Mouse (Mus musculus) embryonic facial prominence, embryonic 11.5 days (tissue): ENCODE measurements at regions not wholly inside any gene's neighbourhood (a gene's known extent, or its start where the extent isn't known, plus 50 kb on each side); places are given as distances from the start of the nearest gene placed in this dataset.
A peak's percentile ranks its signal among the peaks of the same experiment; 100 is the strongest.

Source experiments
- ATAC-seq: fragments of 200-750 bp; cut with Nextera tagmentation; replicated peaks from 2 replicates; pipeline ENCODE4 v1.8.0; 2017; ENCODE audit warnings: low read depth; ENCODE audit not compliant: insufficient number of reproducible peaks, low FRiP score, low TSS enrichment
- DNase-seq: peaks from one replicate; pipeline ENCODE4 v3.0.0-alpha.2; 2015; ENCODE audit warnings: low spot score
- H3K27ac ChIP-seq: fragments of 300-500 bp; sonication (generic); replicated peaks from 2 replicates; pipeline ENCODE4 v1.5.1; 2014; ENCODE audit warnings: mild to moderate bottlenecking, low read depth, low read length, control low read depth
- H3K27me3 ChIP-seq: fragments of 300-500 bp; sonication (generic); 2 replicates; pipeline ENCODE4 v1.6.1; 2014; ENCODE audit warnings: mild to moderate bottlenecking, low read length, moderate library complexity, mixed read lengths; ENCODE audit not compliant: control insufficient read depth, insufficient read depth
- H3K36me3 ChIP-seq: fragments of 300-500 bp; sonication (generic); replicated peaks from 2 replicates; pipeline ENCODE4 v1.6.1; 2014; ENCODE audit warnings: low read depth, mild to moderate bottlenecking, low read length, moderate library complexity, mixed read lengths; ENCODE audit not compliant: control insufficient read depth, insufficient read depth
- H3K4me1 ChIP-seq: fragments of 300-500 bp; sonication (generic); 2 replicates; pipeline ENCODE4 v1.6.1; 2014; ENCODE audit warnings: low read length, mixed read lengths; ENCODE audit not compliant: control insufficient read depth, insufficient read depth
- H3K4me2 ChIP-seq: fragments of 300-500 bp; sonication (generic); 2 replicates; pipeline ENCODE4 v1.6.1; 2014; ENCODE audit warnings: low read depth, mild to moderate bottlenecking, control low read depth, low read length, moderate library complexity
- H3K4me3 ChIP-seq: fragments of 300-500 bp; sonication (generic); 2 replicates; pipeline ENCODE4 v1.5.1; 2014; ENCODE audit warnings: low read depth, low read length, control low read depth
- H3K9ac ChIP-seq: fragments of 300-500 bp; sonication (generic); replicated peaks from 2 replicates; pipeline ENCODE4 v1.6.1; 2014; ENCODE audit warnings: mild to moderate bottlenecking, control low read depth, low read length
- H3K9me3 ChIP-seq: fragments of 300-500 bp; sonication (generic); replicated peaks from 2 replicates; pipeline ENCODE4 v1.6.1; 2016; ENCODE audit warnings: mild to moderate bottlenecking, low read length, inconsistent platforms, mixed read lengths; ENCODE audit not compliant: control insufficient read depth
- WGBS: fragments of 180-500 bp; shearing (Covaris S2); extraction: QIAGEN DNeasy Blood & Tissue Kit; methylation state at CpG from one replicate; pipeline ENCODE4 v1.1.7; 2014; 5-methylcytosine and 5-hydroxymethylcytosine counted together

DNA sequence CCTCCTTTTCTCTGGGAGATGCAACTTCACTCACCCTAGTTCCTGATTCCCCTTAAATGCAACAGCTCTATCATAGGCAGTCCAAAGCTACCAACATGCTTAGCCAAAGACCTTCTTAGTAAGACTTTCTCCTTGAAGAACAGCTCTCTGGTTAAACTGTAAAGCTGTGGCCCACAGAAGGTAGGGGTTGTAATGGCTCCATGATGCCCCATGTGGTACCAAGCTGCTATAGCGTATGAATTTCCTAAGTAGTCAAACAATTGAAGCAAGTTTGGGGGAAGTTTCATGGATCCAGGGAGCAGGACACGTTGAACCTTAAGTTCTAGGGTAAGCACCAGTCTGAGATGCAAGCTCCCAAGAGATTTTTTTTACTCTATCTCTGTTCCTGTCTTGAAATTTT lies 236.1 kb upstream of the Irx5 start:
- Histone ChIP-seq H3K9ac (no peak overlapping the region), H3K4me3 (no peak overlapping the region), H3K9me3 (no peaks in the 10 kb centered on the region), H3K4me2 (no peak overlapping the region), H3K36me3 (no peaks in the 10 kb centered on the region), H3K4me1 (no peaks in the 10 kb centered on the region), H3K27ac (no peak overlapping the region), H3K27me3 (no peaks in the 10 kb centered on the region; the same call in 1 of the 2 replicates)
- WGBS: 47% methylated on average over 2 of the region's 2 CpGs
- ATAC-seq (no peak), DNase-seq (peak; percentile 42)

DNA sequence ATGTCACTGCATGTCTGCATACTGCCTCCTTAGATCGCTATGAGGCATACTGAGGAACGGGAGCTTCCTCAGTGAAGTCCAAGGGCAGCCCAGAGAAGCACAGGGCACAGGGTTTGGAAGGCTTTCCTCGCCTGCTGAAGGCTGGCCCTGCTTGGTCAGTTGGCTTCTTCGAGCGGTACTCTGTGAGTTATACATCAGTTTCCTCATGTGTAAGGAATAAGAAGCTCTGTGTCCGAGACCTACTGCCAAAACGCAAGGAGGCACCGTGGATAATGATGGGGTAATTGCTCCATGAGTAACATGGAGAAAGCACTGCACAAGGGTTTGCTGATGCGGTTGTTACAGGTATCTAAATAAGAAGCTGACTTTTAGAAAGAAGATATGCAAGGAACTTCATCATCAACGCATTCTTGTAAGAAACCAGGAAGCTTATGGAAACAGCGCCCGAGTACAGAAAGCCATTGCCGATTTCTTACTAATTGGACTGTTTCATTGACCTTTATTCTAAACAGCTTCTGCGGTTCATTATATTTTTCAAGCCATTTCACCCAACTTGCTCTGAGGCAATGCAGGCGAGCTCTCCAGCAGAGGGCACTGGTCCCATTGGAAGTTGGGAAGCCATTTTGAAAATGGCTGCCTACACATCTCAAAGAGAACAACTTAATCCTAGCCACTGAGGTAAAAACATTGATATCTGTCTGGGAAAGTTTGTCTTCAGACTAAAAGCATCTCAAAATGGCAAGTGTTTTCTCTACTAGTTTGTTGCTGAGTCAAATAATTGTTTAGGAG lies 241.8 kb upstream of the Irx5 start:
- Histone ChIP-seq H3K9ac (no peak overlapping the region), H3K27ac (peak overlapping the region; percentile 72), H3K4me1 (peaks cover 2% of the 10 kb centered on the region; the same call in 1 of the 2 replicates), H3K4me3 (no peak overlapping the region), H3K36me3 (no peaks in the 10 kb centered on the region), H3K9me3 (no peaks in the 10 kb centered on the region), H3K4me2 (no peak overlapping the region), H3K27me3 (no peaks in the 10 kb centered on the region; the same call in 1 of the 2 replicates)
- ATAC-seq (no peak), DNase-seq (peak; percentile 39)
- WGBS: 75% methylated on average over 15 of the region's 15 CpGs

DNA sequence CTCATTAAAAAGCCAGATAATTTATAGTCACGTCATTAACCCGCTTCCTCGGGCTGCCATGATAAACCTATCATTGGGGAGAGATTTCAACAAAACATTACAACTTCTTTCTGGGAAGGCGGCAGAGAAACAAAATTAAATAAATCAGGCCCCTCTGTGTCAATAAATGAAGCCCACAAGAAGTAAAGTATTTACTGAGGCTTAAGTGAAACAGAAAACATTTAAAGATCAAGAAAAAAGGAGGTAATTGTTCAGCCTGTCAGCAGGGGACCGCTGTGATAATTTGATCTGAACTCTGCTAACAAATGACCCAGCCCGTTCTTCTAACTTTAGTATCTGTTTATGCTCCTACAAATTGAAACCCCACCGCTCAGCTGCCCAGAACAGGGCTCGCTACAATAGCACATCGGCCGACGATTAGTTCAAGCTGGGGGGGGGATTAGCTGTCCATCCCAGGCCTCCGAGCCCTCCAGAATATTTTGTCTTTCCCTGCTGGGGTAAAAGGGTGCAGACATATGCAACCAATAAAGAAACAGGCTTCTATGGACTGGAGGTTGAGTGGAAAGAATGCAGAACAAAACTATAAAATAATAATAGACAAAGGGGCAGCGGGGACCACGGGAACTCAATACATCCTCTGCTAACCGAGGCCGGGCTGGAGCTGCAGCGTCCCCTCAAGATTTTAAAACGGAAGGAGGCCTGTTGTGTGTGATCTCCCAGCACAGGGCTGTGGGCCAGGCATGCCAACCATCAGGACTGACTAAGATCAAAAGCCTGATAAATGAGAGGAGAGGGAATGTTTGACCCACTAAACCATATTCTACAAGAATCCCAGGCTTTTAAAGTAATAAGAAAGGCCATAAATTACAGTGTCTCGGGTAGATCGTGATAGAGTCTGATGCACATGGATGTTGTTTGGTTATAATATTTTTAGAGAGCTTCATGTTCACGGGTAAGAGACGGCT lies 242.8 kb upstream of the Irx5 start:
- H3K4me1 ChIP-seq: peaks cover 2% of the 10 kb centered on the region; the same call in 1 of the 2 replicates
- peak overlapping the region; percentile 72; the same call in 1 of the 2 replicates for H3K27ac ChIP-seq
- H3K36me3 ChIP-seq: no peaks in the 10 kb centered on the region
- H3K4me3 ChIP-seq: no peak overlapping the region
- ATAC-seq (peak; percentile 83; the same call in 1 of the 2 replicates), DNase-seq (peak; percentile 82)
- 0 out of 2 replicates have a peak overlapping the region, but pooled peaks have one; percentile 0 for H3K4me2 ChIP-seq
- H3K27me3 ChIP-seq: no peaks in the 10 kb centered on the region; the same call in 1 of the 2 replicates
- H3K9me3 ChIP-seq: no peaks in the 10 kb centered on the region
- no peak overlapping the region for H3K9ac ChIP-seq
- 11% methylated on average over 22 of the region's 22 CpGs for WGBS

DNA sequence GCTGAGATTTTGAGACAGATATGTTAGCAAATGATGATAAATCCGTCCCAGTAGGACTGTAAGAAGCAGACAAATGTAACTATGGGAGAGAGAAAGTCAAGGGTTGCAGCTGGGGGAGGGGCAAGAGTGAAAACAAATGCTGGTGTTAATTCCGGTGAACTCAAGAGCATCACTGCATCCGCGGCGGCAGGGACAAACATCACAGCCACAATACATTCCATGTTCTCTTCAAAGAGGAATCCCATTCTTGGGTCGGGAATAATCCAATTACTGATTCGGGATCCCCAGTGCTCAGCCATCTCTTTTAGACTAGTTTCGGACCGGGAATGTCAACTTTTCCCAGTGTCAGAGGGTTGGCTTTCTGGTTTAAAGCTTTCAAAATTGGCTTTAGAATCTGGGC lies 243.5 kb upstream of the Irx5 start:
- Histone ChIP-seq H3K4me3 (no peak overlapping the region), H3K27ac (no peak overlapping the region; the same call in 1 of the 2 replicates)
- DNase-seq: peak; percentile 70

DNA sequence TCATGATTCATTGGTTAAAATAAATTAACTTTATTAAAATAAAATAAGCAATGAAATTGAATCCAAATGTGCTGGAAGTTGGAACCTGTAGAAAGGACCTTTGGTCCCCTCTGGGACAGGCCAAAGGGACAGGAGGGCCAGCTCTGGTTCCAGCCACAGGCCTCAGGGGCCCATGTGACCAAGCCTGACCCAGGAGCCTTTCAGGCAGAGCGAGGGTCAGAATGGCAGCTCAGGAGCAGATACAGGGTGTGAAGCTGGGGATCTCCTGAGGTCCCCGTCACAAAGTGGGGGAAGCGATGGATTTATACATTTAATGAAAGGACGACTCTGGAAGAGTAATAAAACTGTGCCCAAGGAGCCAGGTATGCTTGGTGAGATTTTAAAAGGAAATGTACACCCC lies 244.0 kb upstream of the Irx5 start:
- H3K4me1 ChIP-seq: peaks cover 2% of the 10 kb centered on the region; the same call in 1 of the 2 replicates
- H3K27ac ChIP-seq: no peak overlapping the region
- DNase-seq: no peak
- no peak overlapping the region for H3K4me2 ChIP-seq
- H3K36me3 ChIP-seq: no peaks in the 10 kb centered on the region
- H3K9ac ChIP-seq: no peak overlapping the region
- no peak overlapping the region for H3K4me3 ChIP-seq
- H3K27me3 ChIP-seq: no peaks in the 10 kb centered on the region; the same call in 1 of the 2 replicates
- 29% methylated on average over 4 of the region's 4 CpGs for WGBS
- H3K9me3 ChIP-seq: no peaks in the 10 kb centered on the region
- no peak for ATAC-seq

More for the DNA sequence above, 243.5 kb upstream of the Irx5 start:
- ATAC-seq: no peak
- WGBS: 6% methylated on average over 9 of the region's 9 CpGs
- Histone ChIP-seq H3K4me2 (peak overlapping the region; percentile 11; the same call in 1 of the 2 replicates), H3K36me3 (no peaks in the 10 kb centered on the region), H3K9me3 (no peaks in the 10 kb centered on the region), H3K9ac (no peak overlapping the region), H3K27me3 (no peaks in the 10 kb centered on the region; the same call in 1 of the 2 replicates), H3K4me1 (peaks cover 2% of the 10 kb centered on the region; the same call in 1 of the 2 replicates)

DNA sequence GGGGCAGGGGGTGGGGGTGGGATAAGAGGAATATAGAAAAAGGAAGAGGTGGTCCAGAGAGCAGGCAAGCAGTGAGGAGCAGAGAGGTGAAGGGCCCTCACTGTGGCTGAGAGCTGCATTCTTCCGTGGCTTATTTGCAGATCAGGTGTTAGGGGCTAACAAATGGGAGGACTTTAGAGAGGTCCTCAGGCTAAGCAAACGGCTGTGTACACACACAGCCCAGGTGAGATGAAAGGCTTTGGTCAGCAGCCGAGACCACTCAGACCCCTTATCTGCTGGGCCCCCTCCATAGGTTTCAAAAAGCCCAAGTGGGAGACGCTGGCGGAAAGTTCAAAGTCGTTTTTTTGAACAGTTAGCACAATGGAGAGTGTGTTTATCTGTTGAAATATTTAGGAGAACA lies 252.9 kb upstream of the Irx5 start:
- Histone ChIP-seq H3K4me1 (no peaks in the 10 kb centered on the region), H3K4me3 (no peak overlapping the region), H3K36me3 (no peaks in the 10 kb centered on the region), H3K27ac (no peak overlapping the region), H3K27me3 (no peaks in the 10 kb centered on the region), H3K9ac (no peak overlapping the region), H3K4me2 (no peak overlapping the region), H3K9me3 (no peaks in the 10 kb centered on the region)
- DNase-seq (no peak), ATAC-seq (no peak)
- 55% methylated on average over 6 of the region's 6 CpGs for WGBS

DNA sequence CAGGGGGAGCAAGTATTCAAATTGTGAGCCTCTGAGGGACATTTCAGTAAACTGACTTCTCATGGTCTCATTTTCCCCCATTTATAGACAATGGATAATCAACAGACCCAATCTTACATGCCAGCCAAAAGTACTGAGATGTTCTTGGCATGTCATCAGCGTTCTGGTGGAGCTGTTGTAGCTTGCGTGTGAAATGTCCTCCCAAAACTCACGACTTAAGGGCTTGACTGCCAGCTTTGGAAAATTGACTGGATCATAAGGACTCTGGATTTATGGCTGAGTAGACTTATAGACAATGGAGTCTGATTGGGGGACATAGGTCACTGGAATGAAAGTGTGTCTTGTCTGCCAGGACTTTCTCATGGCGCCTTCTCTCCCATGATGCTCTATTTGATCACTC lies 254.9 kb upstream of the Irx5 start:
- Histone ChIP-seq H3K27me3 (no peaks in the 10 kb centered on the region), H3K4me1 (no peaks in the 10 kb centered on the region), H3K4me3 (no peak overlapping the region), H3K9me3 (no peaks in the 10 kb centered on the region), H3K9ac (no peak overlapping the region), H3K36me3 (no peaks in the 10 kb centered on the region), H3K4me2 (no peak overlapping the region), H3K27ac (no peak overlapping the region)
- no peak for ATAC-seq
- DNase-seq: no peak
- 92% methylated on average over 4 of the region's 4 CpGs for WGBS
